Mouse (Mus musculus) spleen, adult 2 months (tissue): ENCODE measurements around the gene 9230102O04Rik.

Source experiments
- CTCF ChIP-seq: fragments of 200-500 bp; IDR thresholded peaks from 2 replicates; pipeline ENCODE4 v1.5.1; 2011; ENCODE audit warnings: mild to moderate bottlenecking, inconsistent platforms; ENCODE audit not compliant: insufficient read depth, insufficient read length, insufficient replicate concordance; ENCODE audit errors: extremely low read depth
- POLR2A ChIP-seq: fragments of 200-500 bp; IDR thresholded peaks from 2 replicates; pipeline ENCODE4 v1.6.1; 2011; ENCODE audit warnings: low read depth, low read length, inconsistent platforms

- no peak for TF ChIP-seq CTCF
- no peak for TF ChIP-seq POLR2A
Observed at GRCm38 (mm10) chr2:9835195-9835594, 54.1 kb downstream of the 9230102O04Rik start.
